15 mouse cellular contexts compared by ENCODE assay signal in the genomic region with DNA sequence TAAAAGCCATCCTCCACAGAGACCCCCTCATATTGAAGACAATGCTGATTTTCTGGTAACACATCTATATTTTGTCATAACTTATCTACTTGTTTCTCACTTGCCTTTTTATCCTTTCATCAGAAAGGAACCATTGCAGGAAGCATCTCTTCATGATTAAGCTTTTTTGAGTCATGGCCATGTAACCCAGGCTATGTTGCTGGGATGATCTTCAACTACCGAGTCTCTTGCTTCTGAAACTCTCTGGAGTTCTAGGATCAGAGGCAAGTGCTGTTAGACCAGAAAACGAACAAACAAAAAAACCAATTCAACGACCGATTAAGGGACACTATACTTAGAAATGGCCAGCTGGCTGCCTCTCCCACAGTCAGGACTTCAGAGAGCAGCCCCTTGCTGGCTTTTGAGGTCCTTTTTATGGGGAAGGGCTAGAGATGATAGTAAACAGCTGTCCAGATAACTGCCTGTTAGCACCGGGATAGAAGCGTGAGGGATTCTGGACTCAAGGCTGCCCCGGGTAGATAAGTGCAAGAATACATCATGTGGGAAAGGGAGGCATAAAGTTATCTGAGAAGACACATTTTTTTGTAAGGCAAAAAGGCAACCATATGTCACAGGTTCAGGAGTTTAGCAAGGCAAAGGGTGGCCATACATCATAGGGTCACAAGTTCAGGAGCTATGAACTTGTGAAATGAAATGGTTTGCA. TPM values are rescaled to one million over a fixed set of nuclear protein-coding genes. Genes with fewer than 3 reads are reported as not detected.
DNase-seq lines count a peak whose midpoint lies in the region; ATAC-seq and TF ChIP-seq lines count a peak whose summit lies in the region.
"Had no signal": no experiment of that assay in that cellular context is flagged by ENCODE, and none has a peak within 500 bp of the region (broad histone marks: within the 10 kb centered on the region; RNA-seq: fewer than 3 reads in every experiment).

No protein-coding gene starts in this region.

- H3K9me3 ChIP-seq in kidney, postnatal 0 days (replicated peaks; ENCODE audit: low read length): no peaks in the 10 kb centered on the region

- no peak overlapping the region for H3K4me3 ChIP-seq in kidney, postnatal 0 days (replicated peaks; ENCODE audit: low read depth, low read length)
- no peak overlapping the region for H3K4me3 ChIP-seq in kidney, adult 2 months (ENCODE audit: insufficient read depth, low read depth, low read length)
- H3K4me3 ChIP-seq: forebrain, embryonic 12.5 days; hindbrain, embryonic 12.5 days had no signal

- ATAC-seq in kidney, postnatal 0 days (replicated peaks; ENCODE audit: low FRiP score, low read depth): no peak

- TF ChIP-seq POLR2A in kidney, adult 2 months (IDR thresholded peaks at IDR 0.05; ENCODE audit: low read depth, low read length): no peak

- H3K27ac ChIP-seq in kidney, postnatal 0 days: no peak overlapping the region
- H3K27ac ChIP-seq in kidney, adult 2 months (ENCODE audit: insufficient read depth, low read depth, low read length): no peak overlapping the region
- H3K27ac ChIP-seq: forebrain, embryonic 12.5 days; hindbrain, embryonic 12.5 days; macrophage had no signal

- no peaks in the 10 kb centered on the region for H3K27me3 ChIP-seq in kidney, postnatal 0 days (ENCODE audit: insufficient read depth, low read length)
- no peaks in the 10 kb centered on the region for H3K27me3 ChIP-seq in kidney, adult 2 months (replicated peaks; ENCODE audit: control insufficient read depth, insufficient read depth, low read length)
- H3K27me3 ChIP-seq: forebrain, embryonic 12.5 days; hindbrain, embryonic 12.5 days had no signal

- 56% methylated on average over 7 of the region's 7 CpGs for WGBS in kidney, postnatal 0 days
- 63% methylated on average over 7 of the region's 7 CpGs for WGBS in kidney, adult 2 months

- TF ChIP-seq CTCF in kidney, postnatal 0 days (IDR thresholded peaks at IDR 0.05; ENCODE audit: low read depth): no peak
- TF ChIP-seq CTCF in kidney, adult 2 months (conservative IDR thresholded peaks at IDR 0.05; ENCODE audit: insufficient read depth, insufficient read length, low read depth, low read length): no peak

- DNase-seq in embryo, embryonic 10 days (ENCODE audit: low spot score): peak; percentile 27
- DNase-seq in embryo, embryonic 9.5 days (ENCODE audit: extremely low spot score): no peak
- DNase-seq in kidney, postnatal 0 days (ENCODE audit: low spot score): peak; percentile 44
- DNase-seq in kidney, adult 2 months: no peak
- DNase-seq in liver: peak; percentile 83
- peak; percentile 51 to 75 for DNase-seq in spleen, postnatal 36 days (ENCODE audit: low spot score in 2 of 2)
- no peak for DNase-seq in left cerebral cortex, adult 11 months (ENCODE audit: low spot score)
- no peak for DNase-seq in ovary, postnatal 36 days (ENCODE audit: low spot score)
- DNase-seq: thymus, postnatal 14 days had no signal

- H3K9ac ChIP-seq in kidney, postnatal 0 days (ENCODE audit: low read depth, low read length): no peak overlapping the region
- H3K9ac ChIP-seq: forebrain, embryonic 12.5 days; hindbrain, embryonic 12.5 days had no signal

- no peaks in the 10 kb centered on the region for H3K36me3 ChIP-seq in kidney, postnatal 0 days (ENCODE audit: insufficient read depth, low read length)
- no peaks in the 10 kb centered on the region for H3K36me3 ChIP-seq in kidney, adult 2 months (ENCODE audit: control insufficient read depth, insufficient read depth, low read length)
- H3K36me3 ChIP-seq: forebrain, embryonic 12.5 days; hindbrain, embryonic 12.5 days had no signal

- no peaks in the 10 kb centered on the region for H3K4me1 ChIP-seq in kidney, postnatal 0 days (replicated peaks; ENCODE audit: insufficient read depth, low read length)
- no peaks in the 10 kb centered on the region for H3K4me1 ChIP-seq in kidney, adult 2 months (ENCODE audit: control insufficient read depth, insufficient read depth, low read length)
- H3K4me1 ChIP-seq: forebrain, embryonic 12.5 days; hindbrain, embryonic 12.5 days had no signal

- H3K4me2 ChIP-seq in kidney, postnatal 0 days (ENCODE audit: low read length): no peak overlapping the region
- H3K4me2 ChIP-seq: forebrain, embryonic 12.5 days; hindbrain, embryonic 12.5 days had no signal

RNA-seq across cellular contexts. Expression of a gene that starts 4.1 kb away (rescaled TPM):
- not detected in 2 replicates for polyA plus RNA-seq in kidney, postnatal 0 days (2015; fragmentation: Nextera tagmentation; extraction: Ambion mirVana)
- not detected in 2 replicates for polyA plus RNA-seq in kidney, adult 2 months (2012; rRNA removed)
- polyA plus RNA-seq: cortical plate, adult 2 months; forebrain, embryonic 12.5 days; hindbrain, embryonic 12.5 days; limb, embryonic 11.5 days; macrophage; small intestine, adult 2 months had no signal

RNA-seq across cellular contexts. Expression of a gene that starts 13.7 kb away (rescaled TPM):
- polyA plus RNA-seq in kidney, postnatal 0 days (2015; fragmentation: Nextera tagmentation; extraction: Ambion mirVana): 97.2 and 99.1 TPM in 2 replicates
- 56.0 and 57.2 TPM in 2 replicates for polyA plus RNA-seq in kidney, adult 2 months (2012; rRNA removed)

RNA-seq across cellular contexts. Expression of a gene that starts 55.7 kb away (rescaled TPM):
- 305 and 316 TPM in 2 replicates for polyA plus RNA-seq in kidney, postnatal 0 days (2015; fragmentation: Nextera tagmentation; extraction: Ambion mirVana)
- 189 and 213 TPM in 2 replicates for polyA plus RNA-seq in kidney, adult 2 months (2012; rRNA removed)

RNA-seq across cellular contexts. Expression of a gene that starts 55.8 kb away (rescaled TPM):
- polyA plus RNA-seq in kidney, postnatal 0 days (2015; fragmentation: Nextera tagmentation; extraction: Ambion mirVana): 33.3 and 34.8 TPM in 2 replicates
- 4.3 and 6.9 TPM in 2 replicates for polyA plus RNA-seq in kidney, adult 2 months (2012; rRNA removed)

Comparison
In these comparisons a context has a peak if more than half of its experiments do, and no peak if none do; other contexts are left out.
1. DNase-seq: peak in embryo, embryonic 10 days (single experiment), kidney, postnatal 0 days (single experiment), liver (single experiment) and spleen, postnatal 36 days (2 of 2); none in embryo, embryonic 9.5 days (single experiment), kidney, adult 2 months (single experiment), left cerebral cortex, adult 11 months (single experiment) and ovary, postnatal 36 days (single experiment).